Mouse (Mus musculus): Measurements from ENCODE around the gene Mettl11b.
"Not testable (repeated sequence)": the region's sequence is repeated elsewhere in the genome, so short reads cannot be mapped to it uniquely, and the experiment has no call there.

Gene Mettl11b

DNA sequence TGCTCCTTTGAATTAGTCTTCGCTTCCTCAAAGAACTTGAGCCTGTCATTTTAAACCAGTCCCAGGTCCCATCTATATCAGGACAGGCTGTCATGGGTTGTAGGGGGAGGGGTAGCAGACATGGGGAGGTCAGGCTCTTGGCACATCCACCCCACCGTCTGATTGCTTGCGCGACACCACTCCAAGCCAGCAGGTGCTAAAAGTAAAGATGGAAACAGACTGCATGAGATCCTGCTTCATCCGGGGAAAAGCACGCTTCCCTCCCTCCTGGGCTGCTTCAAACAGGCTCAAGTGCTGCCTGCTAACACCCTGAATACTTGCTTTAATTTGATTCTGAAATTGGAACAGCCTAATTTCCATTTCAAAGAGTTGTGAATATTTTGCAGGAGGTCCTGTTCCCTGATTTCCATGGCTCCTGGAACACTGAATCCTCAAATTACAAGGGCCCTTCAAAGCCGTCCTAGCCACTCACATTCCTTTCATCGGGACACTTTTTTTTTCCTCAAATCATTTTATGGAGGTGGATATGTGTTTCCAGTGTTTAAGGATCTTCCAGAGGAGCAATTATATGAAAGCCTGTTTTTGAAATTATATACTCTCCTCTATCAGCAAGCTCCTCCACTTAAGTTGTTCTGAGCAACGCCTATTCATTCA lies at the start of gene Mettl11b:
Gene Mettl11b, minus strand, starts transcription at position 127 of the 654 bp plus-strand sequence.
- no peak for DNase-seq (ENCODE audit: low read depth)

GRCm38 (mm10) chr1:163757462-163758207 lies 32.6 kb upstream of the Mettl11b start:
- DNase-seq (ENCODE audit: low read depth): no peak

- no peak for DNase-seq (ENCODE audit: low read depth)
These were observed 26.4 kb upstream of the Mettl11b start for GRCm38 (mm10) chr1:163751360-163751992.

GRCm38 (mm10) chr1:163737239-163737533 lies 12.2 kb upstream of the Mettl11b start:
- no peak for DNase-seq (ENCODE audit: low read depth)

GRCm38 (mm10) chr1:163736441-163737238 lies 11.6 kb upstream of the Mettl11b start:
- no peak for DNase-seq (ENCODE audit: low read depth)

DNA sequence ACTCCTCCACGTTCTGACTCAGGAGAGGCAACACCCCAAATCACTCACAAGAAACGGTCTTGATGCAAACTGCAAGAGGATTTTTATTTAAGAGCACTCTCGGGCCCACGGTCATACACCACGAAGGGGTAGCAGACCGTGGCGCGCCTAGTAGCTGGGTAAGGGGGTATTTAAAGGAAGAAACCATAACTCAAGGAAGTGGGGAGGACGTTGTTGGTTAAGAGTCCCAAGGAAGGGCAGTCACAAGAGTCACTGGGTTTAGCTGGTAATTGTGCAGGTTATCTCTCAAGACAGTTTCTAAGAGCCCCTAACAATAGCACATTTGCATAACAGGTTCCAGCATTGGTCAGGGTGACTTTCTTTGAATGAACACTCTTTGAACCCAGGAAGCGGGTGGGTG lies 6.1 kb upstream of the Mettl11b start:
- DNase-seq (ENCODE audit: low read depth): not testable (repeated sequence)

DNA sequence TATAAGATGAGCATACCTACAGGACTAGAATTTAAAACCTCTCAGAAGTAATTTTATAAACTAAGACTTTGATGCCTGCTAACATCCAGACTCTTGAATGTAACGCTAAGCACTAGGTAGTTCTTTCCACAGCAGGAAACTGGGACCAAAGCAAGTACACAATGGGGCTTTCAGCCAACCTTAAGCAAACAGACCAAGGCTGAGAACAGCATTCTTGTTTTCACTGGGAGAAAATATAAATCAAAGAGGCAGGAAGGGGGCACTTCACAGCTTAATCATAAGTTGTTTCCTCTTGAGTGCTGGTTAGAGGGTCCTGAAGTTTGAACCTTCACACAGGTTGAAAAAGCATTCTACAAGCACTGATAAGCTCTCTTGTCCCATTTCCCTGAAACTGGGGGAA lies 1.1 kb downstream of the Mettl11b start:
- DNase-seq (ENCODE audit: low read depth): no peak

DNA sequence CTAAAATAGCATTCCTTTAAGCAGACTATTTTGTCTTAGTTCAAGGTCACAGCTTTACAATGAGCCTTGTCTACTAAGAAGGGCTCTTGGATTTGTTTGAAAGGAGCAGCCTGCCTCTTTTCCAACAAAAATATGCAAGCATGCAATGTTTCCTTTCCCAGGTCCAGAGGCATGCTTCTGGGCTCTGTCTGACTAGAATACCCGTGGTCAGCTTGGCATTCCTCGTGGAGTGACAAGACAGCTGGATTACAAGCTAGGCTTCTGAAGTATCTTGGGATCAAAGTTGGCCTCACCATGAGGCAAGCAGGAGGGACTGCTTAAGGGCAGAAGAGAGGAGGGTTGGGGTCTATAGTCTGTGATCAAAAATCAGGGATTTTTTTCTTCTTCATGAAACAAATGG lies 16.4 kb downstream of the Mettl11b start:
- no peak for DNase-seq (ENCODE audit: low read depth)

DNA sequence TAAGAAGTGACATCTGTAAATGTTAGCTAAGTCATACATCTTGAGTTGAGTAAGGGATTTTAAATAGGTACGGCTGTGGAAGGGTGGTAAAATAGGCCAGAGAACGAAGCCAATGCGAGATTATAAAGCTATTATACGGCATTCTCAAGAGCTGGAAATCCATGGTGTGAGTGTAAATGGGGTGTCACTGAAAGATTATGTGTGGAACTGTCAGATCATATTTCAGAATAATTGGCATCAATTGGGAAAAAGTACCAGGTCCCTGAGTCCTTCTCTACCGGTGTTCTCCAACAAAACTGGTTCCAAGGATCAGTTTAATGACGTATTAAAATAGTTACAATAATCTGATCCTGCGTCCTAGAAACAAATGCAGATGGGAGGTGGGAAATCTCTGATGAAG lies 24.5 kb downstream of the Mettl11b start:
- no peak for DNase-seq (ENCODE audit: low read depth)

GRCm38 (mm10) chr1:163699702-163700101 lies 25.3 kb downstream of the Mettl11b start:
- DNase-seq (ENCODE audit: low read depth): no peak

- DNase-seq (ENCODE audit: low read depth): no peak
These were observed 33.2 kb downstream of the Mettl11b start for GRCm38 (mm10) chr1:163691860-163692259.

DNA sequence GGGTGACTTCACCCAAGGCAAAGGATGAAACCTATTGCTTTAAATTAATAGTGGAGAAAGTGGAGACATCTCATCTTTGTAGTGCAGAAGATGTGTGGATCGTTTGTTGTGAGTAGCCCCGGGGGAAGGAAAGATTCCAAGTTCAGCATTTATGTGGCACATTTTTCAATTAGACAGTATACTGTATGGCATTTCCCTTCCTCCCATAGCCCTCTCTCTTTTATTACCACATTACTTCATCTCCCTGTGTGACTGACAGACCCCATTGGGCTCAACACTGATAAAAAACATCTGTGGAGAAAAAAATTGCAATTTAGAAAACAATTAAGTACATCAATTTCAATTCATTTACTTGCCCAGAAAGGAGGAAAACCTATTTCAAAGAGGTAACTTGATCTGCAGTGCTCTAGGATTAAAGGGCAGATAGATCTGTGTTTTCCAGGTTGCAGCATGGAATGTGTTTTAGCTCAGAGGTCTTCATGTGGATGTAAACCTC lies 42.0 kb downstream of the Mettl11b start:
- no peak for DNase-seq (ENCODE audit: low read depth)

GRCm38 (mm10) chr1:163682127-163682526 lies 42.9 kb downstream of the Mettl11b start:
- no peak for DNase-seq (ENCODE audit: low read depth)

DNA sequence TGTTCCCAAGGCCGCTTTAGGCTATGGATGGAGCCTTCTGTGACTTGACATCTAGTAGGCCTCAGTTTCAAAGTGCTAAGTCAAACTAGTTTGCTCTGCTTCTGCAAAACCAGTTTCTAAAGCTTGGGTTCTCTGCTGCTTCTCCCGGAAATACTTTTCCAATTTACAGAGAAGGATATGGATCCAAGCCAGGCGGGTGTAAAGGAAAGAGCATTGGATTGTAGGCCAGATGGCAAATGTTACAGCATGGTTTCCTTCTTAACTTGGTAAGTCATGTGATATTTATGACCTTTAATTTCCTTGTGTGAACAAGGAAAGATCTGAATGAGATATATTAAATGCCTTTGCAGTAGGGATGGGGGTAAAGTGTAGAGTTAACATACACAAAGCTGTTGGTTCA lies 52.2 kb downstream of the Mettl11b start:
- no peak for DNase-seq (ENCODE audit: low read depth)

- DNase-seq (ENCODE audit: low read depth): no peak
These were observed 53.7 kb downstream of the Mettl11b start for GRCm38 (mm10) chr1:163671326-163671725.

DNA sequence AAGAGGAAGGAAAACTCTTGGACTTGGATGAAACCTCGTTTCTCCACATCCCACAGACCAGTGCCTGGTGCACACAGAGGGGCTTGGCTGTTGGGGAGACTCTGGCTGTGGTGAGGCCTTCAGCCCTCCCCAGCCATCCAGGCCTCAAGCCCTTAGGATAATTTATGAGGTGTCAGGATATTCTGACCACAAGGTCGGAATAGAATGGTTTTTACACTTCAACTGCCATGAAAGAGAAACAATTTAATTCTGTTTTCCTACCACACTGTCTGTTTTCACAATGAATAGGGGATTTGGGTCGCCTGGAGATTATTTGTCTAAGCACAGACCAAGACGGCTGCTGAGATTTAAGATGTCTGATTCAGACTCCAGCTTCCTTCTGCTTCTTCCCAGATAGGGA lies 54.3 kb downstream of the Mettl11b start:
- no peak for DNase-seq (ENCODE audit: low read depth)

DNA sequence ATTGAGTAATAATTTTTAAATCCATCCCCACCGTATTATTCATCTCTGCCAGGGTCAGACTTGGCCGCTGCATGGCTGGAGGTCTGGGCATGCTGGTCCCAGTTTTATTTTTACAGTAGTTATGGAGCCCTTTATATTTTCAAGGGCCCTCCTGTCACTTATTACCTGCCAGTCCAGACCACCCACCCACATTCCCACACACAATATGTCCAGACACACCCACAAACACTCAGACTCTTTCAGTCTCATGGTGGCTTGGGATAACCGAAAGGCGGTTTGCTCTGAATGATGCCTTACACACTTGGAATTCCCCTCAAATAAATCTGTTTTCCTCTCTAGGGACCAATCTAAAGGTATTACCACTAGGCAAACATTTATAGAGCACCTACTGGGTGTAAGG lies 55.1 kb downstream of the Mettl11b start:
- DNase-seq (ENCODE audit: low read depth): no peak

DNA sequence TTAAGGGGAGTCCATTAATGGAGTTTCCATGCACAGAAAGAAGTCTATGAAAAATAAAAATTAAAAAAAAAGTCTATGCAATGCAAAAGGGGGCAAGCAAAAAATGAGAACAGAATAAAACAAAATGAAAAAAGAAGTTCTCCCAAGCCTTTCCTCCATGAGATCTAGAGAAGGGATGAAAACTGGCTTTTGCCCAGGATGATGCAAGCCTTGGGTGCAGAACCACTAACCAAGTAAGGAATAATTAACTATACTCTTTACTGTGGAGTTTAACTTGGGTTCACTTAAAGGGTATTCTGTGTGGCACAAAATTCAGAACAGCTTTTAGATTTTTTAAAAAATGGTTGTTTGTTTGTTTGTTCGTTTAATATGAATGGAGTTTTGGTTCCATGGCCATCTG lies 62.6 kb downstream of the Mettl11b start:
- no peak for DNase-seq (ENCODE audit: low read depth)

- no peak for DNase-seq (ENCODE audit: low read depth)
These were observed 66.5 kb downstream of the Mettl11b start for GRCm38 (mm10) chr1:163658535-163658928.

DNA sequence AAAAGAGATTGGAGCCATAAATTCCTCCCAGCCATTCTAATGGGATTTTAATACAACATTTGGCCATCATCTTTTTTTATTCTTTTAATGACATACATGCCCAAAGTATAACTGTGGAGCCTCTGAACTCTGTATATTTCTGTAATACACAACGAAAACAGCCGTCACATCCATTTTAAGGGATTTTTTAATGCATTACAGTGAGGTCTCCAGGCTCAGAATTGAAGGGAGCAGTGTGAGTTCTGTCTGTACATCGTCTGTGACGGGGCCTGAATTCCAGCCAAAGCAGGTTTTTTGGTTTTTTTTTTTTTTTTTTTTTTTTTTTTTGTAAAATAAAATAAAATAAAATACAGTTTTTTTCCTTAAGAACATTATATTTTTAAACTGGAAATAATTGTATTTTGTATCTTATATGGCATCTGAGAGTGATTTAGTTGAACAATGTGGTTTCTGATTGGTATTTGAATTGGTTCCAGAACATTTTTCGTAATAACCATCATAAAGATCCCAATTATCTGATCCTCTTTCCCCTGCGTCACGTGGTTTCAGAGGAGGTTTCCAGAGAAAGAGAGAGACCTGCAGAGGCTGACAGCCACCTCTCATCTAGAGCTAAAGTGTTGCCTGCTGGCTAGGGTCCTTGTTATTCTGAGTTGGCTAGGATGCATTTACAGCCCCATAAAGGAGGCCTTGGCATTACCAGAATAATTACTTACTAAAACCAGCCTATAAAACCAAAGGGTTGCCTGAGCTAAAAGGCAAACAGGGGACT lies 67.1 kb downstream of the Mettl11b start:
- DNase-seq (ENCODE audit: low read depth): no peak

DNA sequence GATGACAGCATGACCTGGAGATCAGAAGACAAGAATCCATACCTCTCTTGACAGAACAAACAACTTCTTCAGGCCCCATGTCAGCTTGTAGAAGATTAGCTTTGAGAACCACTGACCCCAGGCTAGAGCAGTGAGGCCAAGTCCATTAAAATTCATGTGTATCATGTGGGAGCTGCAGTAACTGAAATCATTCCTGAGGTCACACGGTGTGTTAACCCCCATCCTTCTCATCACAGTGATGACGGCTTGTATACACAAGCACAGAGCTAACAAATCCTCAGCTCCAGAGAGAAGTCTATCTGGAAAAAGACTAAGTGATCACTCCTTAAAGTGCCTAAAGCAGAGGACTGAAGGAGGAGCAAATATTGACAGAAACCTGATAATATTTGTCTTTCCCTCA lies 68.0 kb downstream of the Mettl11b start:
- no peak for DNase-seq (ENCODE audit: low read depth)

GRCm38 (mm10) chr1:163656432-163656831 lies 68.6 kb downstream of the Mettl11b start:
- no peak for DNase-seq (ENCODE audit: low read depth)

All from naive thymus-derived CD4-positive, alpha-beta T cell, adult 2 months (primary cell).